Mouse (Mus musculus) heart, embryonic 11.5 days (tissue): Measurements from ENCODE around the gene Mgl2. TPM values are rescaled to one million over a fixed set of nuclear protein-coding genes. Genes with fewer than 3 reads are reported as not detected.

Experiments used
- ATAC-seq: fragments of 200-750 bp; cut with Nextera tagmentation; replicated peaks from 2 replicates; pipeline ENCODE4 v1.8.0; 2017; ENCODE audit warnings: moderate library complexity; ENCODE audit not compliant: insufficient number of reproducible peaks, low FRiP score, low TSS enrichment
- H3K27ac ChIP-seq: fragments of 300-500 bp; sonication (generic); 2 replicates; pipeline ENCODE4 v1.5.1; 2014; ENCODE audit warnings: mild to moderate bottlenecking, low read depth, low read length
- H3K27me3 ChIP-seq: fragments of 300-500 bp; sonication (generic); 2 replicates; pipeline ENCODE4 v1.6.1; 2014; ENCODE audit warnings: mild to moderate bottlenecking, low read length, mixed read lengths; ENCODE audit not compliant: control insufficient read depth, insufficient read depth
- H3K36me3 ChIP-seq: fragments of 300-500 bp; sonication (generic); 2 replicates; pipeline ENCODE4 v1.6.1; 2014; ENCODE audit warnings: mild to moderate bottlenecking, low read length, moderate library complexity, mixed read lengths; ENCODE audit not compliant: control insufficient read depth, insufficient read depth
- H3K4me1 ChIP-seq: fragments of 300-500 bp; sonication (generic); 2 replicates; pipeline ENCODE4 v1.6.1; 2014; ENCODE audit warnings: low read length; ENCODE audit not compliant: control insufficient read depth, insufficient read depth
- H3K4me2 ChIP-seq: fragments of 300-500 bp; sonication (generic); 2 replicates; pipeline ENCODE4 v1.6.1; 2014; ENCODE audit warnings: mild to moderate bottlenecking, moderate library complexity
- H3K4me3 ChIP-seq: fragments of 300-500 bp; sonication (generic); 2 replicates; pipeline ENCODE4 v1.5.1; 2014; ENCODE audit warnings: low read depth, low read length
- H3K9ac ChIP-seq: fragments of 300-500 bp; sonication (generic); 2 replicates; pipeline ENCODE4 v1.6.1; 2014; ENCODE audit warnings: mild to moderate bottlenecking, low read depth, low read length, moderate library complexity
- H3K9me3 ChIP-seq: fragments of 300-500 bp; sonication (generic); replicated peaks from 2 replicates; pipeline ENCODE4 v1.6.1; 2016; ENCODE audit warnings: low read length; ENCODE audit not compliant: control insufficient read depth
- WGBS: fragments of 180-500 bp; shearing (Covaris S2); extraction: QIAGEN DNeasy Blood & Tissue Kit; methylation state at CpG from one replicate; pipeline ENCODE4 v1.1.7; 2014; ENCODE audit not compliant: insufficient replicate concordance; 5-methylcytosine and 5-hydroxymethylcytosine counted together
- polyA plus RNA-seq: library from polyadenylated mRNA; unstranded; fragments of >200 nt; fragmentation: Nextera tagmentation; extraction: Ambion mirVana; gene quantifications from 2 replicates; pipeline ENCODE4 v1.2.1, GENCODE M21; 2014

The Mgl2 gene
- polyA plus RNA-seq: 0.17 and 0.29 TPM in 2 replicates

DNA sequence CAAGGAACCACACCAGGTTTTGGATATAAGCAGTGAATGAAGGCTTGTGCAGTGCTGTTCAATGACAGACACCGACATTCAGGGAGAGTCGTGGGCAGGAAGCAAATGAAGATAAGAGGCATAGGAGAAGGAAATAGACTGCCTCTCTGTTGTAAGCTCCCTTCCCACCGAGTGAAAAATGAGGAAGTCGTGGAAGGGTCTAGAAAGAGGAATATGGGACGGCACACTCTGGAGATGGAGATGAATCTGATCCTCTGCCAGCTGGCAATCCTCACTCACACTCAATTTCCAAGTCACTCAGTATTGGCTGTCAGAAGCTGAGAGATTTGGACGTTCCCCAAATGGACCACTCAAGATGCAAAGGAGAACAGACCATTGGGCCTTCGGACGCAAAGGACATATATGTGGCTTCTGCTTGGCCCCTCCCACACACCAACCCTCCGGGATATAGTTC lies at the start of gene Mgl2:
Mgl2 (plus strand) TSS at position 404 of the 454 bp plus-strand sequence.
- ATAC-seq: no peak
- WGBS: 56% methylated on average over 9 of the region's 9 CpGs
- no peaks in the 10 kb centered on the region for H3K27me3 ChIP-seq
- H3K27ac ChIP-seq: no peak within 1 kb of the TSS
- H3K36me3 ChIP-seq: no peaks in the 10 kb centered on the region
- no peaks in the 10 kb centered on the region for H3K9me3 ChIP-seq
- no peaks in the 10 kb centered on the region for H3K4me1 ChIP-seq
- no peak within 1 kb of the TSS for H3K9ac ChIP-seq
- H3K4me2 ChIP-seq: no peak within 1 kb of the TSS
- H3K4me3 ChIP-seq: no peak within 1 kb of the TSS

GRCm38 (mm10) chr11:70080803-70081590 lies 49.1 kb upstream of the Mgl2 start:
- Histone ChIP-seq H3K4me1 (no peaks in the 10 kb centered on the region), H3K4me3 (no peak overlapping the region), H3K9ac (no peak overlapping the region), H3K9me3 (no peaks in the 10 kb centered on the region), H3K27ac (no peak overlapping the region), H3K36me3 (no peaks in the 10 kb centered on the region), H3K4me2 (no peak overlapping the region), H3K27me3 (no peaks in the 10 kb centered on the region)
- WGBS: 77% methylated on average over 15 of the region's 15 CpGs
- ATAC-seq: no peak

- no peak for ATAC-seq
- Histone ChIP-seq H3K27ac (no peak overlapping the region), H3K9me3 (no peaks in the 10 kb centered on the region), H3K36me3 (no peaks in the 10 kb centered on the region), H3K4me1 (no peaks in the 10 kb centered on the region), H3K27me3 (no peaks in the 10 kb centered on the region), H3K9ac (no peak overlapping the region), H3K4me3 (no peak overlapping the region), H3K4me2 (no peak overlapping the region)
- WGBS: 74% methylated on average over 8 of the region's 8 CpGs
Observed at GRCm38 (mm10) chr11:70084563-70084962, 45.6 kb upstream of the Mgl2 start.

DNA sequence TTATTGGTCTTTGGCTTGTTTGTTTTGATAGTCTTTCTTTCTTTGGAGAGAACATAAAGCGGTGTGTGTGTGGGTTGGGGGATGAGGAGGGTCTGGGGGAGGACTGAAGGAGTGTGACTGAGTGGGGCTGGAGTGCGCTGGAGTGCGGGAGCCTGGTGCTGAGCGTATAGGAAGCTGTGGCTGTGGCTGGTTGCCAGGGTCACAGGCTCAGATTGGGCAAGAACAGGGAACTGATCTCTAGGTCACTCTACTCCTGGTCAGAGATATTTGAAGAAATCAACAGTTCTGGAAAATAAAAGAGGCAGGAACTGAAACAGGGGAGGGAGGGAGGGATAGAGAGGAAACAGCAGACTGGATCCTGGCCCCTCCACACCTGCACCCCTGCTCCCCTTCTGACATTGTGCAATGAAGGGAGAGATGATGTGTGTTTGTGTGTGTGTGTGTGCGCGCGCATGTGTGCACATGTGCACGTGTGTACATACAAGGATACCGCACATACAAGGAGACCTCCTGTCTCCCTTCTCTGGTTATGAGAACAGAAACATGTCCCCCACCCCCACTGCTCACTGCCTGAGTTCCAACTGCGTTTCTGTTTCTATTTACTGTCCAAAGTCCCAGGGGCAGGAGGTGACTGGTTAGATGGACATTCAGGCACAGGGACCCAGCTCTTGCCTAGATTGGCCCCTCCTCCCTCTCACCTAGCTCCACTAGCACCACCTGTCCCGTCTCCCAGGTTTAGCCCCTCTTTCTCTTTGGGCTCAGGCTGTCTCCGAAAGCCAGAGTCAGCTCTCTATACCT lies 37.9 kb upstream of the Mgl2 start, which contains the start of gene Asgr2:
Asgr2 (plus strand) TSS at position 659 of the 798 bp plus-strand sequence.
- H3K27ac ChIP-seq: no peak within 1 kb of the TSS
- WGBS: 76% methylated on average over 12 of the region's 12 CpGs
- no peak within 1 kb of the TSS for H3K4me2 ChIP-seq

GRCm38 (mm10) chr11:70097396-70097795 lies 32.7 kb upstream of the Mgl2 start:
- Histone ChIP-seq H3K4me1 (no peaks in the 10 kb centered on the region), H3K27ac (no peak overlapping the region), H3K9ac (no peak overlapping the region), H3K4me3 (no peak overlapping the region), H3K9me3 (no peaks in the 10 kb centered on the region), H3K36me3 (no peaks in the 10 kb centered on the region), H3K4me2 (no peak overlapping the region), H3K27me3 (no peaks in the 10 kb centered on the region)
- ATAC-seq: no peak
- 68% methylated on average over 11 of the region's 11 CpGs for WGBS

More for the DNA sequence above, 37.9 kb upstream of the Mgl2 start, which contains the start of gene Asgr2:
- Histone ChIP-seq H3K9ac (no peak within 1 kb of the TSS), H3K4me3 (no peak within 1 kb of the TSS), H3K36me3 (no peaks in the 10 kb centered on the region), H3K9me3 (no peaks in the 10 kb centered on the region), H3K27me3 (no peaks in the 10 kb centered on the region), H3K4me1 (no peaks in the 10 kb centered on the region)
- no peak for ATAC-seq

DNA sequence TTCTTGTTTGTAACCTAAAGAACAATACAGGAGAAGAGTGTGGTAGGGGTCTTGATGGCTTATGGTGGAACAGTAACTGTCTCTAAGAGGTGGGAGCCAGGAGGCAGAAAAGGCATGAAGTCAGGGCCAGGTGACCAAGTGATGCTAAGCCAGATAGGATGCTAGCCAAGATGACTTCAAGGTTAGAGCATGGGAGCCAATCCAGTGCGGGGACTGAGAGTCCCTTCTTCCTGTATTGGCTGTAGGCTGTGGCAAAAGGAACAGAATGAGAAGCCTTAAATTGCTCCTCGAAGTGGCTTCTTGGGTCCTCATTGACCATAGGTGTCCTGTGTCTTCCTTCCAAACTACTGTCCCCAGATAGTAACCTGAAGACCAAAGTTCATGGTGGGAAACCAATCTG lies 31.0 kb upstream of the Mgl2 start:
- WGBS: 81% methylated on average over 2 of the region's 2 CpGs
- H3K27me3 ChIP-seq: no peaks in the 10 kb centered on the region
- H3K9me3 ChIP-seq: no peaks in the 10 kb centered on the region
- H3K4me2 ChIP-seq: no peak overlapping the region
- H3K36me3 ChIP-seq: no peaks in the 10 kb centered on the region
- H3K27ac ChIP-seq: no peak overlapping the region
- H3K9ac ChIP-seq: no peak overlapping the region
- ATAC-seq: no peak
- H3K4me3 ChIP-seq: no peak overlapping the region
- no peaks in the 10 kb centered on the region for H3K4me1 ChIP-seq

GRCm38 (mm10) chr11:70099809-70100208 lies 30.3 kb upstream of the Mgl2 start:
- H3K27ac ChIP-seq: no peak overlapping the region
- ATAC-seq: no peak
- no peaks in the 10 kb centered on the region for H3K36me3 ChIP-seq
- H3K9me3 ChIP-seq: no peaks in the 10 kb centered on the region
- no peaks in the 10 kb centered on the region for H3K27me3 ChIP-seq
- no peak overlapping the region for H3K9ac ChIP-seq
- H3K4me2 ChIP-seq: no peak overlapping the region
- H3K4me1 ChIP-seq: no peaks in the 10 kb centered on the region
- no peak overlapping the region for H3K4me3 ChIP-seq
- WGBS: 68% methylated on average over 2 of the region's 2 CpGs

- WGBS: 79% methylated on average over 14 of the region's 14 CpGs
- H3K9me3 ChIP-seq: no peaks in the 10 kb centered on the region
- H3K4me1 ChIP-seq: no peaks in the 10 kb centered on the region
- H3K27ac ChIP-seq: no peak overlapping the region
- no peaks in the 10 kb centered on the region for H3K27me3 ChIP-seq
- no peak overlapping the region for H3K4me2 ChIP-seq
- no peak for ATAC-seq
- H3K4me3 ChIP-seq: no peak overlapping the region
- no peak overlapping the region for H3K9ac ChIP-seq
- H3K36me3 ChIP-seq: no peaks in the 10 kb centered on the region
Observed at GRCm38 (mm10) chr11:70103701-70104315, 26.3 kb upstream of the Mgl2 start.
